ENCODE assay signal across 8 mouse cellular contexts in genomic region chr7:144554123-144554472, GRCm38 (mm10). TPM values are rescaled to one million over a fixed set of nuclear protein-coding genes. Genes with fewer than 3 reads are reported as not detected.
DNase-seq lines count a peak whose midpoint lies in the region; ATAC-seq and TF ChIP-seq lines count a peak whose summit lies in the region.

No protein-coding gene starts in this region.

- H3K36me3 ChIP-seq in neural tube, embryonic 11.5 days (ENCODE audit: control insufficient read depth, insufficient read depth, low read length), result peaks cover 2% of the 10 kb centered on the region; the same call in 1 of the 2 replicates
- no peaks in the 10 kb centered on the region for H3K36me3 ChIP-seq in forebrain, embryonic 11.5 days (ENCODE audit: control insufficient read depth, insufficient read depth, low read length)
- H3K36me3 ChIP-seq in limb, embryonic 14.5 days (ENCODE audit: control insufficient read depth, insufficient read depth, low read length), result peaks cover 29% of the 10 kb centered on the region
- H3K36me3 ChIP-seq in stomach, embryonic 14.5 days (ENCODE audit: control insufficient read depth, insufficient read depth, low read length), result peaks cover 9% of the 10 kb centered on the region; the same call in 1 of the 2 replicates

- H3K4me3 ChIP-seq in neural tube, embryonic 11.5 days (ENCODE audit: low read depth, low read length), result peak overlapping the region; percentile 96
- H3K4me3 ChIP-seq in forebrain, embryonic 11.5 days (ENCODE audit: low read depth, low read length), result peak overlapping the region; percentile 98
- peak overlapping the region; percentile 94 for H3K4me3 ChIP-seq in limb, embryonic 14.5 days (replicated peaks; ENCODE audit: low read length)
- peak overlapping the region; percentile 85 for H3K4me3 ChIP-seq in stomach, embryonic 14.5 days (ENCODE audit: low read depth, low read length)

- DNase-seq in neural tube, embryonic 11.5 days (ENCODE audit: low spot score), result peak; percentile 19
- no peak for DNase-seq in neural tube, embryonic 10.5 days (ENCODE audit: extremely low spot score, low spot score)
- no peak for DNase-seq in forebrain, embryonic 11.5 days (ENCODE audit: low spot score)
- DNase-seq in limb, embryonic 14.5 days (ENCODE audit: low spot score), result no peak
- DNase-seq in cerebellum, postnatal 36 days, result no peak
- no peak for DNase-seq in right cerebral cortex, postnatal 14 days
- no peak for DNase-seq in gastrocnemius, postnatal 4 days (ENCODE audit: low spot score in 2 of 2)

- H3K4me1 ChIP-seq in neural tube, embryonic 11.5 days (ENCODE audit: control insufficient read depth, insufficient read depth, low read length), result peaks cover 8% of the 10 kb centered on the region
- H3K4me1 ChIP-seq in forebrain, embryonic 11.5 days (replicated peaks; ENCODE audit: control insufficient read depth, insufficient read depth, low read length), result peaks cover 12% of the 10 kb centered on the region
- H3K4me1 ChIP-seq in limb, embryonic 14.5 days (ENCODE audit: control insufficient read depth, insufficient read depth, low read length), result peaks cover 12% of the 10 kb centered on the region
- peaks cover 8% of the 10 kb centered on the region; the same call in 1 of the 2 replicates for H3K4me1 ChIP-seq in stomach, embryonic 14.5 days (ENCODE audit: control insufficient read depth, insufficient read depth, low read length)

- WGBS in neural tube, embryonic 11.5 days, result 30% methylated on average over 8 of the region's 8 CpGs
- 25% methylated on average over 8 of the region's 8 CpGs for WGBS in forebrain, embryonic 11.5 days
- 23% methylated on average over 8 of the region's 8 CpGs for WGBS in limb, embryonic 14.5 days
- 21% methylated on average over 8 of the region's 8 CpGs for WGBS in stomach, embryonic 14.5 days

- no peak; the same call in 1 of the 2 replicates for ATAC-seq in neural tube, embryonic 11.5 days (ENCODE audit: insufficient read depth, low FRiP score, low TSS enrichment)
- peak; percentile 53; the same call in 1 of the 2 replicates for ATAC-seq in forebrain, embryonic 11.5 days (replicated peaks; ENCODE audit: low FRiP score)
- peak; percentile 12; the same call in 1 of the 2 replicates for ATAC-seq in limb, embryonic 14.5 days (ENCODE audit: low FRiP score, low read depth)
- ATAC-seq in stomach, embryonic 14.5 days (ENCODE audit: insufficient number of reproducible peaks, insufficient read depth, low FRiP score, low read depth), result no peak; the same call in 1 of the 2 replicates

- no peaks in the 10 kb centered on the region for H3K9me3 ChIP-seq in neural tube, embryonic 11.5 days (ENCODE audit: control insufficient read depth, low read length)
- H3K9me3 ChIP-seq in forebrain, embryonic 11.5 days (ENCODE audit: control insufficient read depth, low read length), result no peaks in the 10 kb centered on the region
- no peaks in the 10 kb centered on the region for H3K9me3 ChIP-seq in limb, embryonic 14.5 days (ENCODE audit: control insufficient read depth, low read length)
- H3K9me3 ChIP-seq in stomach, embryonic 14.5 days (ENCODE audit: control insufficient read depth, low read depth, low read length), result no peaks in the 10 kb centered on the region

- H3K9ac ChIP-seq in neural tube, embryonic 11.5 days (ENCODE audit: low read length), result peak overlapping the region; percentile 56
- H3K9ac ChIP-seq in forebrain, embryonic 11.5 days (ENCODE audit: low read length), result peak overlapping the region; percentile 94
- peak overlapping the region; percentile 61 for H3K9ac ChIP-seq in limb, embryonic 14.5 days (ENCODE audit: low read depth, low read length, severe bottlenecking)
- peak overlapping the region; percentile 94; the same call in 1 of the 2 replicates for H3K9ac ChIP-seq in stomach, embryonic 14.5 days (replicated peaks; ENCODE audit: low read depth, low read length)

- no peak for TF ChIP-seq POLR2A in limb, embryonic 14.5 days (IDR thresholded peaks at IDR 0.05; ENCODE audit: borderline replicate concordance, extremely low read depth, insufficient read depth, insufficient read length)

- no peak overlapping the region for H3K27ac ChIP-seq in neural tube, embryonic 11.5 days (ENCODE audit: low read depth, low read length)
- no peak overlapping the region for H3K27ac ChIP-seq in forebrain, embryonic 11.5 days (ENCODE audit: low read depth, low read length)
- no peak overlapping the region for H3K27ac ChIP-seq in limb, embryonic 14.5 days (replicated peaks; ENCODE audit: low read depth, low read length)
- H3K27ac ChIP-seq in stomach, embryonic 14.5 days (ENCODE audit: low read length), result no peak overlapping the region

- no peaks in the 10 kb centered on the region for H3K27me3 ChIP-seq in neural tube, embryonic 11.5 days (ENCODE audit: control insufficient read depth, insufficient read depth, low read length)
- H3K27me3 ChIP-seq in forebrain, embryonic 11.5 days (ENCODE audit: control insufficient read depth, insufficient read depth, low read length), result no peaks in the 10 kb centered on the region
- H3K27me3 ChIP-seq in limb, embryonic 14.5 days (ENCODE audit: control insufficient read depth, insufficient read depth, low read length), result no peaks in the 10 kb centered on the region
- no peaks in the 10 kb centered on the region for H3K27me3 ChIP-seq in stomach, embryonic 14.5 days (ENCODE audit: control insufficient read depth, insufficient read depth, low read length)

- H3K4me2 ChIP-seq in neural tube, embryonic 11.5 days (ENCODE audit: low read depth), result peak overlapping the region; percentile 81
- H3K4me2 ChIP-seq in forebrain, embryonic 11.5 days (ENCODE audit: low read depth, low read length, severe bottlenecking), result peak overlapping the region; percentile 66
- H3K4me2 ChIP-seq in limb, embryonic 14.5 days (replicated peaks; ENCODE audit: low read depth, low read length, severe bottlenecking), result peak overlapping the region; percentile 83
- peak overlapping the region; percentile 76 for H3K4me2 ChIP-seq in stomach, embryonic 14.5 days (replicated peaks; ENCODE audit: low read depth, low read length)

RNA-seq across cellular contexts. Expression of gene Ppfia1, which starts 0.6 kb away (rescaled TPM):
- 45.0 and 49.6 TPM in 2 replicates for polyA plus RNA-seq in neural tube, embryonic 11.5 days (2014; fragmentation: Nextera tagmentation; extraction: Ambion mirVana)
- 53.0 and 58.3 TPM in 2 replicates for polyA plus RNA-seq in forebrain, embryonic 11.5 days (2014; fragmentation: Nextera tagmentation; extraction: Ambion mirVana)
- polyA plus RNA-seq in limb, embryonic 14.5 days (2012; rRNA removed), result 58.1 and 63.6 TPM in 2 replicates
- polyA plus RNA-seq in limb, embryonic 14.5 days (2014; fragmentation: Nextera tagmentation; extraction: Ambion mirVana), result 41.7 and 42.0 TPM in 2 replicates
- 38.3 and 40.1 TPM in 2 replicates for polyA plus RNA-seq in stomach, embryonic 14.5 days (2014; fragmentation: Nextera tagmentation; extraction: Ambion mirVana)
- total RNA-seq in gastrocnemius, postnatal 4 days (2021), result 10 to 100 TPM; 43.2 to 51.8 TPM

RNA-seq across cellular contexts. Expression of gene Fadd, which starts 28.2 kb away (rescaled TPM):
- polyA plus RNA-seq in neural tube, embryonic 11.5 days (2014; fragmentation: Nextera tagmentation; extraction: Ambion mirVana), result 8.9 and 9.4 TPM in 2 replicates
- polyA plus RNA-seq in forebrain, embryonic 11.5 days (2014; fragmentation: Nextera tagmentation; extraction: Ambion mirVana), result 10.3 and 10.6 TPM in 2 replicates
- polyA plus RNA-seq in limb, embryonic 14.5 days (2012; rRNA removed), result 9.3 and 10.8 TPM in 2 replicates
- 9.6 and 11.0 TPM in 2 replicates for polyA plus RNA-seq in limb, embryonic 14.5 days (2014; fragmentation: Nextera tagmentation; extraction: Ambion mirVana)
- 12.5 and 13.0 TPM in 2 replicates for polyA plus RNA-seq in stomach, embryonic 14.5 days (2014; fragmentation: Nextera tagmentation; extraction: Ambion mirVana)
- 1 to 10 TPM; 7.4 to 7.6 TPM for total RNA-seq in gastrocnemius, postnatal 4 days (2021)

Comparison
In these comparisons a context has a peak if more than half of its experiments do, and no peak if none do; other contexts are left out.
1. ATAC-seq: peak in forebrain, embryonic 11.5 days (single experiment) and limb, embryonic 14.5 days (single experiment); none in neural tube, embryonic 11.5 days (single experiment) and stomach, embryonic 14.5 days (single experiment).
2. Peak in every context shown above with its lines, with median percentiles within 50 percentile points of each other: H3K4me2 ChIP-seq, H3K4me3 ChIP-seq and H3K9ac ChIP-seq.